Mouse (Mus musculus) hindlimb bud, embryonic 11.5 days (tissue): ENCODE results near the gene Dusp14.

Source experiments
- DNase-seq: peaks from one replicate; pipeline ENCODE4 v3.0.0-alpha.2; 2012; ENCODE audit warnings: low read depth, low spot score; ENCODE audit errors: extremely low spot score

Gene Dusp14

DNA sequence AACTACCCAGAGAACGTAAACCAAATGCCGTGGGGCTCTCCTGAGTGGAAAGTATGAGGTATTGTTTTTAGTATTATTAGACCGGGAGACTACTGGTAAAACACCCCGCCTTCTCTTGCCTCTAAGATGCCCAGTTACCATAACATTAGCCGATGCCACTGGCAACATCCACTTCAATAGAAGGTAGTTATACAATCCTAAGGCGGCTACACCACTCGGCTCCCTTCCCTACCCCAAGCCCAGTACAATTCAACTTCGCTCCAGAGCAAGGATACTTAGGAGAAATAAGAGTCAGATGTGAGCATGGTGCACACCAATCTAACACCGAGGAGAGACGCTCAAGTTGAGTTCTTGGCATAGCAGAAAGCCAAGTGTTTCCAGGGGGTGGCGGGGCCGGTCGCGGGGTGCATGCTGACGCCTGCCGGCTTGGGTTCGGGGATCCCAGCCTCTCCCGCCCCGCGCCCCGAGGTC, 1.3 kb downstream of the Dusp14 start:
- no peak for DNase-seq

DNA sequence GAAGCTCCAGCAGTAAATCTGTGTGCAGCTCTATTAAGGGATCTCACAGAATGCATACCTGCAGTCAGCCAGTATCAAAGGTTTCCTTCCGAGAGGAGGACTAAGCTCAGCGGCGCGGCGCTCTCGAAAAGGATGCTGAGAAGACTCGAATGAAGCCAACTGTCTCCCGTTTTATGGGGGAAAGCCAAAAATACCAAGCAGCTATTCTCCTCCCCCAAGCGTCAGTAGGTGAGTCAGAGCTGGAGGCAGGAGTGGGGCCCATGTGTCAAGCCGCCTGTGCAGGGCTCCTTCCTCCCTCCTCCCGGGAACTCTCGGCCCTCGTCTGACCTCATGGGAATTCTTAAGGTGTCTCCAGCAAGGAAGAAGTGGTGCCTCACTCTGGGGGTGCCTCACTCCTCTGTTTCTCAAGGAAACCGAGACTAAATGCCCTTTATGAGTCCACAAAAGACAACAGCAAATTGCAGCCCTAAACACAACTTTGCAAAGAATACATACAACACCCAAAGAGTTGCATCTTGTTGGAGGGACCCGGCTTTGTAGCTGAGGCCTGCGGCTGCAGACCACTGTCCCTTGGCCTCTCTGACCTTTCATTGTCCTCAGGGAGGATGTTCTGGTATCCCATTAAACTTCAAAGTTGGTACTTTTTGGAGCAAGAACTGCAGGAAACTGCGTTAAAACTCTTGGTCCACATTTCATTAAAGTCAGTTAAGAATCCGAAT, 2.0 kb downstream of the Dusp14 start:
- DNase-seq: no peak

DNA sequence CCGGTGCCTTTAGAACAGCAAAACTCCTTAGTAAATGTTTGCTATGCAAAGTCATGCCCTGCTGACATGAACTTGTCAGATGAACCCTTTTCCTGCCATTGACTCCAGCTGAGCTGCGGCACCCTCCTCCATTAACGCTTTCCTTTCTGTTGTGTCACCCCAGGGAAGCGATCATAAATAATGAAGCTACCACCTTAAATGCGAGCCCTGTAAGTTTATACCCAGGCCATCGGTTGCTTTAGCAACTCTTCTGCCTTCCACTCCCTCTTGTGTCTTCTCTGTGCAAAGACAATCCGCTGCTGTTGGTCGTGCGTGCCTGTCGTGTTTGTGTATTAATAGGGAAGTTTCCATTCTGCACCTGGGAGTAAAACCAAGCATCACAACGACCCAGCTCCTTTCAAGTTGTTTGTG, 3.0 kb downstream of the Dusp14 start:
- no peak for DNase-seq

DNA sequence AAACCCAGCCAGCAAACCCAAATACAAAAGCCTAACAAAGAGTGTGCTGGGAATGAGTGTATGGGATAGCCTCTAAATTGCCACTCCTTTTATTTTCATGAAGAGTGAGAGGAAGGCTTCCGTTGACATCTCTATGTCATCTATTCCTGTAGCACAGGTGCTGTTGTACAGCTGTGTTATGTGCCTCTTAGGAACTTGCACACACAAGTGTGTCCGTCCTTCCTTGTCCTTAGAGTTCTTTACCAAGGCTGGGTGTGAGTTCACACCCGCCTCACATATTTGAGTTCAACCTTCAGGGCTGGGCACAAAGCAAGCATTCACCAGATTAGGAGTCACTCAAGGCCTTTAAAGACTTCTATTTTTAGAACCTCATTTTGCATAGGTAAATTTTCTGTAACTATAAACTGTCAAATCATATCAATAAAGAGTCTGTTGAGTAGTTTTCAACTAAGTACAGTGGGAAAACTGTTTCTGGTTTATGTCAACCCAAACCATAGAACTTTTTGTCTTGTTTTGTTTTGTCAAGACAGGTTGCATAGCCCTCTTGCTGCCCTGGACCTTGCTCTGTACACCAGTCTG, 5.3 kb downstream of the Dusp14 start:
- no peak for DNase-seq

DNA sequence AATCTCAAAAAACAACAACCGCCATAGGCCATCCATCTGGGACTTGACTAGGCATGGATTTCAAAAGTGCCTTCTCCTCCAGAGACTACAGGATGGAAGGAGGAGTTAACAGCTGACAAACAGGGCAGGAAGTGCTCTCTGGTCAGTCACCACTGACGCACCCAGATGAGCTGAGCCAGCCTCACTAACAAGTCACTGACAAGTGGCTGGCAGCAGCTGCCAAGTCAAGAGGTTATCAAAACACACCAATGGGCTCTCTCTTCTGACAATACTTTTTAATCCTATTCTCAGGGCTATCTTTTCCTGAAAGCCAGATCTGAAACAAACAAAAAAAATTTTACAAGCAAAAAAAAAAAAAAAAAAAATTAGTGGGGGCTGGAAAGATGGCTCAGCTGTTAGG, 6.3 kb downstream of the Dusp14 start:
- DNase-seq: no peak

DNA sequence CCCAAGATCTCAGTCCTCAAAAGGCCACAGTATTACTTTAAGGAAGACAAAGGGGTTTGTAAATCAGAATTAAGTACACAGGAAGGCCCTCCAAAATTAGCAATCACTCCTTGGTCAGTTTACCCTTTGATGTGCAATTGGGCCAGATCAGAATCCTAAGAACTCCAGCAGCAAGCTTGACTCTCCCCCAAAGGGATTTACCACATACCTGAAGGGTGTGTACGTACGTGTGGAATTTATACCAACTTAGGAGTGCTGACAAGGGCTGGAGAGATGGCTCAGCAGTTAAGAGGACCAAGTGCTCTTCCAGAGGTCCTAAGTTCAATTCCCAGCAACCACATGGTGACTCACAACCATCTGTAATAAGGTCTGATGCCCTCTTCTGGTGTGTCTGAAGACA, 7.2 kb downstream of the Dusp14 start:
- no peak for DNase-seq

DNA sequence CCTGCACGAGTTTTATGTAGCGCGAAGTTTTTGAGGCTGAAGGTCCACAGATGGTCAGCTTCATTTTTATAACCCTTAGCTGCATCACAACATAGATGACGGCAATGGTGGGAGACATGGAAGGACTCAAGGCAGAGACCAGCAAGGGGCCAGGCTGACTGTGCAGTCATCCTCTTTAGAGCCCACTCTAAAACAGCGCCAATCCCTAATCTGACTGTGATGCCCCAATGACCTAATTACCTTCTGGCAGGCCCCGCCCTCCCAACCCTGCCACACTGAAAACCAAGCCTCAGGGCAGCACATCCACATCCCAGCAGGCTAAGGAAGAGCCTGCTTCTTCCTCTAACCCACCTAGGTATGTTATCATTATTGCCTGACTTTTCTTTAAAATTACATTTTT, 8.4 kb downstream of the Dusp14 start:
- no peak for DNase-seq

DNA sequence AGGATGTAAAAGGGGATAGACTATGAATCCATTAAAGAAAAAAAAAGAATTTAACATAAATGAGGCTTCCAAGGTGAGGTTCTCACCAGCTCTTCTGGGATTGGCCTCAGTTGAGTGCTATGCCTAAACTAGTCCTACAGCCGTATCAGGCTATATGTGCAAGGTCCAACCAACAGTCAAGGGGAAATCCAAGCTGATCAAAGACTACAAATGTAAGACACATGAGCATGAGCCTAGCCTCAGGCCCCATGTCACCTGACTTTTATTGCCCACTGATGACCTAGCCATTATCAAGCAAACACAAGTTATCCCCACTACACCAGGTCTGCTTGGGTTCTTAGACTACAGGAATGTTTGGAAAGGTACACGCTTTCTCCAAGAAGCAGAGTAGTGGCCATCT, 9.3 kb downstream of the Dusp14 start:
- no peak for DNase-seq

DNA sequence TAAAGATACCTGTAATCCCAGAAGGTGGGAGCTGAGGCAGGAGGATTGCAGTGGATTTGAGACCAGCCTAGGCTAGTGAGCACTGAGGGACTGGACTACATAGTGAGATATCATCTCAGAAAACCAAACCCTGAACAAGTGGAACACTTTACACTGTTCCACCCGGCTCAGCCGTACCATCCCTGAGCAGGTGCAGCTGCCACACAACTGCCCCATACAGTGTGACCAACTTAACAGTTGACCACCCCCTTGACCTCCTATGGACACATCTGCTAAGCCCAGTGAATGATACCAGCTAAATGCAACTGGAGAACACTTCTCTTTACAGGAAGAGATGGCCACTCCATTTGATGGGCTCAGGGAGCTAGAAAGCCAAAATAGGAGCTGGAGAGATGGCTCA, 11.6 kb downstream of the Dusp14 start:
- DNase-seq: no peak

DNA sequence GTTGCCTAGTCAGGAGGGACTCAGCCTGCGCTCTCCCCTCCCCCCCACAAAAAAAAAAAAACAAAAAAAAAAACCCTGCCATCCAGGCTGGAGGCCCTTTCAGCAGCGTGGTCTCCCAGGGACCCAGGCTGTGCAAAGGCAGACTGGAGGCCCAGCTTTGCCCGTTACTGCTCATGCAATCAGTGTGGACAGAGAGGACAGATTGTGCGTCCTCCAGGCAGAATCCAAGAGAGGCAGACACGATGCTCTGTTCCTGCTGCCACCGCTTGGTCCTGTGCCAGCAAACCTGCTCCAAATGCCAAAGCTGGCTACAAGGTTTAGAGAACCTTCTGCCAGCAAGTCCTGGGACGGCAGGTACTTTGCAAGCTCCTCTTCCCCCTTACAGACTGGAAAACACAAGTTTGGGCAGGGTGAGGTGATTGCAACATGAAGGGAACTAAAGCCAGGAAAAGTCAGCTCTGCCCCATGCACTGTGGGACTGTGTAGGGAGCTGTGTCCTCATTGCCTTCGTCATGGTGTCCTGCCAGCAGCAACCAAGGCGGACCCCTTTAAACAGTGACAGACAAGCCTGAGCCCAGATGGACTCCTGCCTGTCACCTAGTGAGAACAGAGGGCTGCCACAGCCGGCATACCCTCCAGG, 15.4 kb downstream of the Dusp14 start:
- DNase-seq: no peak

DNA sequence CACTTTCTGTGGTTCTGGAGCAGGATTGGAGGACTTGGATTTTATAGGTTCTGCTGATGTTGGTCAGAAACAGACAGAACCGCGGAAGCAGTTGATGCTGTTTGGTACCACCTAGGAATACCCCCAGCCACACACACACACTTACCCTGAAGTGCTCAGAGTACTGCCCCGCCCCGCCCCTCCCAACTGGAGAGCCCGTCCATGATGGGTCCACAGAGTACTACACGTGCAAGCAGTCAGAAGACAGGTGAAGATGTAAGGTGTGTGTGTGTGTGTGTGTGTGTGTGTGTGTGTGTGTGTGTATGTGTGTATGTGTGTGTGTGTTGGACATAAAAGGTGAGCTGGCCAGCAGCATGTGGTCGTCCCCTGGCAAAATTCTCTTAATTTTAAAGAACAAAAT, 16.0 kb downstream of the Dusp14 start:
- no peak for DNase-seq

DNA sequence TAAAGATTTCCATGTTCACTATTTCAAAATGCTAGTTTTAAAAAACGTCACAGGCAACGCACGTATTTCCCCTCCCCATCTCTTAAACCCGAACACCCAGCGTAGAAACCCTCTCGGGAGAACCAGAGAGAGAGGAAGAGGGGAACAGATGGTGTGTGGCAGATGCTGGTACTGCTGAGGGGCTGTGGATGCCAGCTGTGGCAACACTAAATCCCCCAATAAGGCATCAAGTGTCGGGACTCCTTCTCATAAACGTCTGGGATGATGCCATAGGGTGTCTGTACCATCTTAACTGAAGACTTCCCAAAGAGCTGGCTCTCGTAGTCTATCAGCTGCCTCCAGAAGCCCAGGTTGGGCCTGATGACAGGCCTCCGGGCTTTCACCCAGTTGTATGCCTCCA, 20.6 kb downstream of the Dusp14 start:
- no peak for DNase-seq

DNA sequence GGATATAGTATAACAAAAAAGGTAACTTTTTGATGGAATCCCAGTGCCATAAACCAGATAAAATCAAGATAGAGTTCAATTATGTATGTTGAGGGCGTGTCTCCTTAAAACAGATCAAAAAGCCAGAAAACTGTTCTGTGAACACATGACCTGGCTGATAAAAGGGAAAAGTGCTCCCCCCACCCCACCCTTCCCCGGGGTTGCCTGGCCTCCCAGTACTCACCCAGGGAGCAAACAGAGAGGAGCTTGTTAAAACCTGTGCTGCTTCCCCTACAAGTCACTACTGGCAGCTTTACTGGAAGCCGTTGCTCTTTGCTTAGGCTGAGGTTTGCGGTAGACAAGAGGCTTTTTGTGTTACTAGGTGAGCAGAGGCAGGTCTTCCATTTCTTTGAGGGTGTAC, 21.8 kb downstream of the Dusp14 start:
- no peak for DNase-seq

DNA sequence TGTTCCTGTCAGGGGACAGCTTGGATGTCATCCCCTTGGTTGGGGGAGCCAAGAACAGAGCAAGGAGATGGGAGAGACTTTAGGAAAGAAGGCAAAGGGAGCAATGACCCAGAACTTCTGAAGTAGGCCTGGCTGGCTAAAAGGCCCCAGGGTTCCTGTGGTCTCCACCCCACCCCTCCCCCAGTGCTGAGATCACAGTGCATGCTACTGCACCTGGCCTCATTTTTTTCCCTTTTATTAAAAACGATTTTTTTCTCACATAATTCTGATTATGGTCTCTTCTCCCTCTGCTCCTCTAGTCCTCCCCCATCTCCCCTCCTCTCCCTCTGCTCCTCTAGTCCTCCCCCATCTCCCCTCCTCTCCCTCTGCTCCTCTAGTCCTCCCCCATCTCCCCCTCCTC, 24.1 kb downstream of the Dusp14 start:
- DNase-seq: no peak

DNA sequence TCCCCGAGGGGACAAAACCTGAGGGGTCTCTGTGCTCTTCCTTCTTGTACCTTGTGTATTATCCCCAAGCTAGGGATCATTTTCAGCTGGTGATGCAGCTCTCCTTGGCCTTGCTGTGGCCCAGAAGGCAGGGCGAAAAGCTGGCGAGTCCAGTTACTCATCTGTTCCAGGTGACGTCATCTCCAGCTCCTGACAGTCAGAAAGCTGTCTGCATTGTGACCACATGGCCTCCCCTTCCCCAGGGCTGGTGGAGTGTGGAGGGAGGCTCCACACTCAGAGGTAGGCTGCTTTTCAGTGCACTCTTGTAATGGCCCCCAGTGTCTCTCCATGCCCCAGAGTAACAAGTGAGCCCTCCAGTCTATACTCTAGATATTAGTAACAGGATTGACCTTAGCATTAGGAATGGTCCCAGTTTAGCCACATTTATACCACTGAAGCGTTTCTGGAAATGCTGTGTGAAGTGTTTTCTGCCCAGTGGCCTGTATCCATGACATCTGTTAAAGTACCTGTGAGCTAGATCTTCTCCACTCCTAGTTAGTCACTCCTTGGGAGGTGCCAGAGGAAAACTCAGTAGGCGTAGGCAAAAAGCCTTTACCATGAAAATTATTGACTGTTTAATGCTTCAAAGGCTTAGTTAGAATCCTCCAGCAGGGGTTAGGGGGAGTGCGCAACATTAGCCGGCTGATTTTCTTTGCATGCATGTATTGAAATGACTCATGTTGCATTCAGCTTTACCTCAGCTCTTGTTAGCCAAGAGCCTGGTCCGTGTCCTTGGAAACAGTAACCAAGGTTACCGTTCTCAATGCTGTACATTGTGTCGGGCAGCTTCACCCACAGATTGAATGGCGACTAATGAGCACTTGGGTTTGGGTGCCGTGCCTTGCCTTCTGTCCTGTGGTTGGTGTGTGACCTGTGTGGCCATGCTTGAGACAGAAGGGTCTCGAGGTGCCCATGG, 26.0 kb downstream of the Dusp14 start:
- DNase-seq: no peak

DNA sequence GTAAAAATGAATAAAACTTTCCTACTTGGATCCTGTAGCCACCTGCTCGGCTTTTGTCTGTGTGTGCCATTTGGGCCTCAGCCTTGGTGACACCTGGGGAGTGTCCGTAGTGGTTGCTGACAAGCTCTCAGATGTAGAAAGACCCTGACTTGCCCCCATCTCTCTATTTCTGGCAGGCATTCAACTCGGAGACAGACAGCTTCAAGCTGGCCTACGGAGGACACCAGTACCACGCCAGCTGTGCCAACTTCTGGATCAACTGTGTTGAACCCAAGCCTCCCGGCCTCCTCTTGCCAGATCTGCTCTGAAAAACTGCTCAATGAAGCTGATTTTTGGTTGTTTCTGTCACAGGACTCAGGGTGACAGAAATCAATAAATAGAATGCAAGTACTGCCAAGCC, 28.4 kb downstream of the Dusp14 start:
- no peak for DNase-seq

DNA sequence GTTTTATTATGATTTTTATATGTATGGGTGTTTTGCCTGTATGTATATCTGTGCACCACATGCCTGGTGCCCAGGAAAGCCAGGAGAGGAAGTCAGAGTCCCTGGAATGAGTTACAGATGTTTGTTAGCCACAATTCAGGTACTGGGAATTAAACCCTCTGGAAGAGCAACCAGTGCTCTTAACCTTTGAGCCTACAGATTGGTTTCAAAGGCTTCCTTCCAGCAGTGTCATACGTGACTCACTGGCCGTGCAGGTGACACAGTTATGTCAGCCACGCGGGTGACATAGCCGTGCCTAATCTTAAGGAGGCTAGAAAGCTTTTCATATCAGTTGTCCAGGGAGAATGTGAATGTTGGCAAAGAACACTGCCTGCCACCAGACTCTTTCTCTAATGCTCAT, 35.4 kb downstream of the Dusp14 start:
- no peak for DNase-seq

DNA sequence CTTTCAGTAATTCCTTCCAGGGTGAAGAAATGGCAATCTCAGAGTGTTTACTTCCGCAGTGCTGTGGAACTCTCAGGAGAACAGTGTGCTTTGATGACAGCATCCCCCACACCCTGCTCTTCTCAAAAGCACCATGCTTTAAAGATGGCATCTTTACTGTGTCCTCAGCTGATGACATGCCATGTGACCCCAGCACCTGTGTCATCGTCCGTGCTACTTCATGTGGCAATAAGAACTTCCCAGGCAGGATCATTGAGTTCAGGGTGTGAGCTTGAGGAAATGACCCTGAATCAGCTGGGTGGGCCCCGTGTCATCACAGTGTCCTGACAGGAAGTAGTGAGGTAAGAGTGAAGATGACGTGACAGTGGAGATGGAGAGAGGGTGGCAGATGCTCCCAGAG, 36.5 kb downstream of the Dusp14 start:
- DNase-seq: no peak

DNA sequence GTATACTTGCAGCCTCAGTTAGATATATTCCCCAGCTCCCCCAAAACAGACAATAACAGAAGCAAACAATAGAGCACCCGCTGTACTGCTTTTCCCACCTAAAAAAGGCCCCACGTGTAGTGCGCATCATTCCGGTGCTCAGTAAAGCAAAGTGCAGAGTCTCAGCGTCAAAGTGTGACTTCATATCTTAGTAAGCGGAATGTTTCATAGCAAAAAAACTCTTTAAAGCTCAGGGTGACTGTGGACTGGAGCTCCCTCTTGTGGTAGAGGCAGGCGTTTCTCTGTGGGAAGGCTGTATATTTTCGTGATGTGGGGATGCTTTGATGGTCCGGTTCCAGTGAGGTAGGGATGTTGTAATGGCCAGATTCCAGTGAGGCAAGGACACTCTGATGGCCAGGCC, 37.1 kb downstream of the Dusp14 start:
- DNase-seq: no peak

DNA sequence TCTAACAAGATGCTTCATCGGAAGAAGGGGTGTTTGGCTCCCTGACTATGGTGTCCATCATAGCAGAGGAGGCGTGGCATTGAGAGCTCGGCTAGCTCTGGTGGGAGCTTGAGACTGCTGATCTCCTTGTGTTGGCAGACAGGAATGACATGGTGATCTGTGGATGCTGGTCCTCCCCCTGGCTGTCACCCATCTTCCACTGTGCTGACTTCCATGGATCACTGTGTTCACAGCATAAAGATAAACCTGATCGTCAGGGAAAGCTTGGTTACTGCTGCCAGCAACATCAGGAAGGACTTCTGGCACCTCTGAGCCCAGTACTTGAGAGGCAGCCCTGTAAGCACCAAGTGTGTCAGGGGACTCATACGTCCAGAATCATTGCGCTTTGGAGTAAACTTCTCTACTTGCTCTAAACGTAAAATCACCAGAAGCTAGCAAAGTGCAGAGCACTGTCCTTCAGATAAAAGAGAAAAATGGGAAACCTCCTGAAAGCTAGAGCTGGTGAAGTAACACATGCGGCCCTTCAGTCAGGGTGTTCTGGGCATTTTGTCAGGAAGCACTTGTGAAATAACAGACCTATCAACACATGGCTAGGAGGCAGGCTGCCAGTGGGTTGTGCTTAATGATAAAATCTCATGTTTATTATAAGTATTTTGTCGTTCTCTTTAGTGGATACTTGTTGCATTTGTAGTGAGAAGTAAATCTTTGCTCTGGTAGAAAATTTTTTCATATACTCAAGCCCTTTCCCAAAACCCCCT, 40.6 kb downstream of the Dusp14 start:
- DNase-seq: no peak

DNA sequence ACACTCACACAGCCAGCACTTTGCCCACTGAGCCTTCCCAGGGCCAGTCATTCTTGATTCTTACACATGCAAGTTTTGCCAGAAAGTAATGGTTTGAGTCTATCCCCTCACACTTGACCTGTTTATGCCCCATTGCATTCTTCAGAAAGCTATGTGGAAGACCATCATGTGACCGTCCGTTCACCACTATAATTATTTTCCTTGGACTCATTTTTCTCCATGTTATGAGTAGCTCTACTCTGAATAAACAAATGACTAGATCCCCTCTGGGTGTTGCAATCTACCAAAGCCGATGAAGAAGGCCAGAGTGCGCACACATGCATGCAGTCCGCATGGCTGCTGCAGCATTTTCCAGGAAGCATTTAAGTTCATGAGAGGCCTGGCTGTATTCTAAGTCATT, 41.8 kb downstream of the Dusp14 start:
- no peak for DNase-seq
